Mouse (Mus musculus): ENCODE measurements around the gene Aldh1a1.
"Not testable (repeated sequence)": the region's sequence is repeated elsewhere in the genome, so short reads cannot be mapped to it uniquely, and the experiment has no call there.

Gene Aldh1a1

GRCm38 (mm10) chr19:20555365-20555764 is 62.9 kb downstream of the Aldh1a1 start:
- no peak for DNase-seq (ENCODE audit: low spot score in 2 of 2)

DNA sequence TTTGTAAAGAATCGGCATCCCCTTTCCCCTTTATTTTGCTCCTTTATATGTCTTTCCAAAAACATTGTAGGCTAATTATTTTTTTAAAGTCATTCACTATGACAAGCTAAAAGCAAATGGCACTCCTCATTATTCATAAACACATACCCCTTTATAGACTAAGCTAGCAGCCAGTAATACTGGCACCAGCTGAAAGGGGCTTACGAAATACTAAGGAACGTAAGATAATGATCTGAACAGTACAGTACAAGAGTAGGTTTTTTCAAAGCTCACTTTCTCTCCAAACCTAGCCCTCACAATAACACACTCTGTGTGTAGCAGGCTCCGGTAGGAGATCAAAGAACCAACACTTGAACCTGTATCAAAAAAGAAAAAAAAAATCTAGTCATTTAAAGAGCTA is 64.7 kb downstream of the Aldh1a1 start:
- no peak for DNase-seq (ENCODE audit: low spot score in 2 of 2)

GRCm38 (mm10) chr19:20558069-20558468 is 65.6 kb downstream of the Aldh1a1 start:
- DNase-seq (ENCODE audit: low spot score in 2 of 2), result no peak

- no peak for DNase-seq (ENCODE audit: low spot score in 2 of 2)
Observed at GRCm38 (mm10) chr19:20558544-20558943, 66.0 kb downstream of the Aldh1a1 start.

GRCm38 (mm10) chr19:20558952-20559351 is 66.4 kb downstream of the Aldh1a1 start:
- no peak for DNase-seq (ENCODE audit: low spot score in 2 of 2)

- DNase-seq (ENCODE audit: low spot score in 2 of 2), result no peak
Observed at GRCm38 (mm10) chr19:20559952-20560351, 67.4 kb downstream of the Aldh1a1 start.

- DNase-seq (ENCODE audit: low spot score in 2 of 2), result no peak
Observed at GRCm38 (mm10) chr19:20562396-20562795, 69.9 kb downstream of the Aldh1a1 start.

GRCm38 (mm10) chr19:20566294-20566693 is 73.8 kb downstream of the Aldh1a1 start:
- DNase-seq (ENCODE audit: low spot score in 2 of 2), result no peak

DNA sequence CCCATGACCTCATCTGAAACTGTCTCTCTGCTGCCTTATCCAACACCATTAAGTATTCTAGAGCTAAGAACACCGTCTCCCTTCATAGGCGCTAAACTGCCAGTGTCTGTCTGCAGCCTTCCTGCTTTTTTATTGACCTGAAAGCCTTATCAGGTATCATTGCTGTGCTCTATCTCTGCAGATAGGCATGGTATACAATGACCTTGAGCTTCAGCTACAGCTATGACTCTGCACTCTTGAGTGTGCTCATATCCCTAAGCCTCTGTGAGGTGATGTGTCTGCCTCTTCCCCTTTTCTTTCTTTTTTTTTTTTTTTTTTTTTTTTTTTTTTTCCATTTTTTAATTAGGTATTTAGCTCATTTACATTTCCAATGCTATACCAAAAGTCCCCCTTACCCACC is 74.5 kb downstream of the Aldh1a1 start:
- no peak for DNase-seq (ENCODE audit: low spot score in 2 of 2)

DNA sequence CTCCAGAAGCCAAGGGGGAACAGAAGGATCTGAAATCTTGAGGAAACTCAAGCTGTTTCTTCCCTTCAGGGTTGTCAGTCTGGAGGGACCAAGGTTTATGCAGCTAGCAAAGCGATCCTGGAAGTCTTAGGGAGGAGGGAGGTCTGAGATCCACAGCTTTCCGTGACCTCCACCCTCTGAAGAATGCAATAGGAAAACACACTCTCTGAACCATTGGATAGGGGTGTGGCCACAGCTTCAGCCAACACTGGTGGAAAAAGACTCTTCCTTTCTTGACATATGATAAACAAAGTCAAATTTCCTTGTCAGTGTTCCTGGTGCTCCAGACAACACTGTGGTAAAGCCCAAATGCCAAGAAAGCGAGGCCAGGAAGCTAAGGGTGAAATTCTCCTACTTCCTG is 84.5 kb downstream of the Aldh1a1 start:
- no peak for DNase-seq (ENCODE audit: low spot score in 2 of 2)

- no peak for DNase-seq (ENCODE audit: low spot score in 2 of 2)
Observed at GRCm38 (mm10) chr19:20577429-20577828, 84.9 kb downstream of the Aldh1a1 start.

DNA sequence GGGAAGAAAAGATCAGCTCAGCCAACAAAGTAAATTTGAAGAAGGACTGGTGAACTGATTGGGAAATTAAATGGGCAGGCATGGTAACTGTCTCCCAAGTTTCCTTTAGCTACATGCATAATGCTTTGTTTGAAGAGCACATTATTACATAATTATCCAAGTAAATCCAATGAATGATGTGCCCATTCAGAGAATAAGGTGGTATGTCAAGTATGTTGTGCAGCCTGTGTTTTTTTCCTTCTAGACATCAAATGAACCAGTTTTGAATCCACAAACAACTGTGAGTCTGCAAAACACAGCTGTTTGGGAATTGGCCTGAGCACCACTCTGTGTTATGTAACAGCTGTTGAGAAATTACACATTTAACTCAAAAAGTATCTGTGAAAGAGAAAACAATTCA is 107.4 kb downstream of the Aldh1a1 start:
- no peak for DNase-seq (ENCODE audit: low spot score in 2 of 2)

DNA sequence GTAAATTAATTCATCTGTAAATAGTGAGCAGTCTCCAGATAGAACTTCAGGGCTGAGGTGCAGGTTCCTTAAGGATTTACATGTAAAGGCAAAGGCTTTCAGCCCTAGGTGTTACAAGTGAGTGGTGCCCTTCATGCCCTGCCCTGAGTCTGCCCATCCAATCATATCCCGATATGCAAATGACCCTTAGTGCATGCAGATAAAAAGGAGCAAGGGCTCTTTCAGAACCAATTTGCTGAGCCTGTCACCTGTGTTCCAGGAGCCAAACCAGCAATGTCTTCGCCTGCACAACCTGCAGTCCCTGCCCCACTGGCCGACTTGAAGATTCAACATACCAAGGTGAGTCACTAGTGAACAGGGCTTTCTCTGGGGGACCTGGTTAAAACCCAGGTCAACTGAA is 109.2 kb downstream of the Aldh1a1 start:
- no peak for DNase-seq (ENCODE audit: low spot score in 2 of 2)

GRCm38 (mm10) chr19:20603212-20603611 is 110.7 kb downstream of the Aldh1a1 start:
- no peak for DNase-seq (ENCODE audit: low spot score in 2 of 2)

DNA sequence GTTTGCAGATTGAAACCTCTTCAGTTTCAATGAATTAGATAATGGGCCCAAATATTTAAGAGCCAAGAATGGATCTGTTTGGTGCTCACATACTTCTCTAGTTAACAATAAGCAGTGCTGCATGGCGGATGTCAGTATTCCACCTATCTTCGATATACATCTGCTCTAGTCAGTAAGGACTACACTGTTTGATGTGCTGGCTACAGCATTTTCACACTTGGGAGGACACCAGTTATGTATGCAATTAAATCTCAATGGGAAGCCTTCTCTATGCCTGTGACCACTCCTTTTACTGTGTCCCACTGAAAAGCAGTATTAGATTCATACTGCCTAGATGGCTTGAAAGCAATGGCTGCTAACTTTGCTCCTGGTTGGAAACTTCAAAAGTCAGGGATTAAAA is 111.4 kb downstream of the Aldh1a1 start:
- DNase-seq (ENCODE audit: low spot score in 2 of 2), result no peak

DNA sequence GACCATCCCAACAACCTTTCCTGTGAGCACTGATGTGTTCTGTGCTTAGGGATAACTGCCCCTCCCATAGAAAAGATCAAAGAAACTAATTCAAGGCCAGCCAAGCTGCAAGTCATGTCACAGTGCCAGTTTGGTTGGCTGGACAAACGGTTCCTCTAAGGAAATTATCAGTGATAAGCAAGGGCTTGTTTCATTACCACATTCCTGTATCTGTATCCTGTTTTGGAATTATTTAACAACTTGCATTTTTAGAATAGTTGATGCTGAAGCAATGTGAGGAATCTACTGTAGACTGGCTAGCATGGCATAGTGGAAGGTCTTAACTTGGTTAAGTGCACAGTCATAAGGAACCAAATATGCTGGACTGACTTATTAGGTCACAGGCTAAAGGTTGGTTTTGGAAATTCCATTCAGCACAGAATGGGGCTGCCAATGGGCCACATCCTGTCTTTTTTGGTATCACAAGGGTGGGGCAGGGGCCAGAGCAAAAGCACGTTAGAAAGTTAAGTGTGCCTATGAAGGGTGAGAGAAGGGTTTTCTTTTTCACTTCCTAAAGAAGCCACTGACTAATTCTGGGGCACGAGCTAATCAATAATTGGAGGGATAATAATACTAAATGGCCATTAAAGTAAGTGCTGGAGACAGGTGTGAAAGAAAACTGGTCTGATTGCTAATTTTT is 121.9 kb downstream of the Aldh1a1 start:
- no peak for DNase-seq (ENCODE audit: low spot score in 2 of 2)

DNA sequence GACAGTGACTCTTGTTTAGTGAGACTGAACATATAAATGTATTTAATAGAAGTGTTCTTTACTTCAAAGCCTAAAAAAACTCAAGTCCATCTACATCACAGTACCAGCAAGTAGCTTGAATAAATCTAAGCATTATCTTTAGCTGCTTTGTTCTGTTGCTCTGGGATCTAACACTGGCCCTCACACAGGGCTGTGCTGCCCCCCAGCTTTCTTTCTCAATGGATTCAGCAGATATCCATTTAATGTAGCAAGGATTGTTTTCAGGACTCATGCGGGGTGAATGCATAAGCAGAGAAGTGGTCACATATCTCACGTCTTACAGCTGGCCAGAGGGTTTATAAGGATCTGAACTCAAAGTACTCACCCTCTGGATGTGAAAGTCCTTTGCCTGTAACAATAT is 129.9 kb downstream of the Aldh1a1 start:
- DNase-seq (ENCODE audit: low spot score in 2 of 2), result no peak

GRCm38 (mm10) chr19:20623416-20623815 is 130.9 kb downstream of the Aldh1a1 start:
- no peak for DNase-seq (ENCODE audit: low spot score in 2 of 2)

- DNase-seq (ENCODE audit: low spot score in 2 of 2), result no peak
Observed at GRCm38 (mm10) chr19:20631020-20631419, 138.5 kb downstream of the Aldh1a1 start.

GRCm38 (mm10) chr19:20633876-20634691 is 141.6 kb downstream of the Aldh1a1 start:
- no peak for DNase-seq (ENCODE audit: low spot score in 2 of 2)

DNA sequence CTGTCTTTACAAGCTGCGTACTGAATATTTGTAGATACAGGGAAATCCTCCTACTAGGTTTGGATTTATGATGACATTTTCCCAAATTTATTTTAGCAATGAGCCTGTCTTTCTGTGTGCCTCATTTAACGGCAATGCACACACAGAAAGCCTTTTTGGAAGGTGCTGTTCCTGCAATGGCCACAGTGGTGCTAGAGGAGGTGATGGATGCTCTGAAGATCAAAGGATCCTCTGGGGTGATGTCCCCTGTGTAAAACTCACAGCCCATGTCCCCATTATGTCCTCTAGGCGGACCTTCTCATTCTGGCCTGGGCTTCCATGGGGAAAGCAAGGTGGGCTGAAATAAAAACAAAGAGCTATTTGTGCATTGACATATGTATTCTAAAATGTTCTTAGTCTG is 151.8 kb downstream of the Aldh1a1 start:
- no peak for DNase-seq (ENCODE audit: low spot score in 2 of 2)

DNA sequence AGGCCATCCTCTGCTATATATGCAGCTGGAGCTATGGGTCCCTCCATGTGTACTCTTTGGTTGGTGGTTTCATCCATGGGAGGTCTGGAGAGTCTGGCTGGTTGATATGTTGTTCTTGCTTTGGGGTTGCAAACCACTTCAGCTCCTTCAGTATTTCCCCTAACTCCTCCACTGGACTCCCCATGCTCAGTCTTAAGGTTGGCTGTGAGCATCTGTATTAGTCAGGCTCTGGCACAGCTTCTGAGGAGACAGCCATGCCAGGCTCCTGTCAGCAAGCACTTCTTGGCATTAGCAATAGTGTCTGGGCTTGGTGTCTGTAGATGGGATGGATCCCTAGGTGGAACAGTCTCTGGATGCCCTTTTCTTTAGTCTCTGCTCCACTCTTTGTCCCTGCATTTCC is 155.0 kb downstream of the Aldh1a1 start:
- not testable (repeated sequence) for DNase-seq (ENCODE audit: low spot score in 2 of 2)

DNA sequence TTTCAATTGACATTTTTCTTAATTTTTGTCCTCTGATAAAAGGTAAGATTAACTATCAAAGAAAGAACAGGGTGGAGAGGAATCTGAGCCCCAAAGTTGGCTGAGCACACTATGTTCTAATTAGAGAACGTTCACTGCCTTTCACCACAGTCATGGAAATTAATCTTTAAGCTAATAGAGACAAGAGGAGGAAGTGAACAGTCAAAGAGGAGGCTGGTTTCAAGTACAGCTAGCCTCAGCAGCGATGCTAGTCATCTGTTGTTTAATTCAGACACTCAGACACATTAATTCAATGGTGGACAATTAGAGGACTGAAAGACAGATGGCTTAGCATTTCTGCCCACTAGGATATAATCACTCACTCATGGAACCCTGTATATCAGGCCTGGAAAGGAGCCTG is 157.5 kb downstream of the Aldh1a1 start:
- no peak for DNase-seq (ENCODE audit: low spot score in 2 of 2)
